Mouse (Mus musculus) stomach, embryonic 16.5 days (tissue): ENCODE measurements around the gene Oxct2b. TPM values are rescaled to one million over a fixed set of nuclear protein-coding genes. Genes with fewer than 3 reads are reported as not detected.
"Not testable (repeated sequence)": the region's sequence is repeated elsewhere in the genome, so short reads cannot be mapped to it uniquely, and the experiment has no call there.

Source experiments
- ATAC-seq: fragments of 200-750 bp; cut with Nextera tagmentation; 2 replicates; pipeline ENCODE4 v1.8.0; 2017; ENCODE audit warnings: moderate number of reproducible peaks, moderate TSS enrichment; ENCODE audit not compliant: insufficient read depth, low FRiP score
- H3K27ac ChIP-seq: fragments of 300-500 bp; sonication (generic); 2 replicates; pipeline ENCODE4 v1.5.1; 2014; ENCODE audit warnings: low read length
- H3K27me3 ChIP-seq: fragments of 300-500 bp; sonication (generic); 2 replicates; pipeline ENCODE4 v1.6.1; 2014; ENCODE audit warnings: low read length, control low read depth, mixed read lengths; ENCODE audit not compliant: control insufficient read depth, insufficient read depth
- H3K36me3 ChIP-seq: fragments of 300-500 bp; sonication (generic); 2 replicates; pipeline ENCODE4 v1.6.1; 2014; ENCODE audit warnings: low read length; ENCODE audit not compliant: control insufficient read depth, insufficient read depth
- H3K4me1 ChIP-seq: fragments of 300-500 bp; sonication (generic); 2 replicates; pipeline ENCODE4 v1.6.1; 2014; ENCODE audit warnings: low read length, control low read depth, mixed read lengths; ENCODE audit not compliant: control insufficient read depth, insufficient read depth
- H3K4me2 ChIP-seq: fragments of 300-500 bp; sonication (generic); 2 replicates; pipeline ENCODE4 v1.6.1; 2014; ENCODE audit warnings: low read depth, low read length, mixed read lengths
- H3K4me3 ChIP-seq: fragments of 300-500 bp; sonication (generic); replicated peaks from 2 replicates; pipeline ENCODE4 v1.5.1; 2014; ENCODE audit warnings: mild to moderate bottlenecking, low read length
- H3K9ac ChIP-seq: fragments of 300-500 bp; sonication (generic); 2 replicates; pipeline ENCODE4 v1.6.1; 2014; ENCODE audit warnings: low read length
- H3K9me3 ChIP-seq: fragments of 300-500 bp; sonication (generic); replicated peaks from 2 replicates; pipeline ENCODE4 v1.6.1; 2016; ENCODE audit warnings: low read length, control low read depth; ENCODE audit not compliant: control insufficient read depth
- WGBS: fragments of 180-500 bp; shearing (Covaris S2); extraction: QIAGEN DNeasy Blood & Tissue Kit; methylation state at CpG from one replicate; pipeline ENCODE4 v1.1.7; 2014; 5-methylcytosine and 5-hydroxymethylcytosine counted together
- polyA plus RNA-seq: library from polyadenylated mRNA; unstranded; fragments of >200 nt; fragmentation: Nextera tagmentation; extraction: Ambion mirVana; gene quantifications from 2 replicates; pipeline ENCODE4 v1.2.1, GENCODE M21; 2015

The Oxct2b gene
- polyA plus RNA-seq, 1 experiment from 2014 or later: not detected

GRCm38 (mm10) chr4:123161251-123161650, 45.2 kb downstream of the Oxct2b start:
- not testable (repeated sequence) for H3K4me1 ChIP-seq, H3K9me3 ChIP-seq, H3K4me2 ChIP-seq, ATAC-seq, H3K4me3 ChIP-seq, H3K9ac ChIP-seq, H3K36me3 ChIP-seq, H3K27ac ChIP-seq, H3K27me3 ChIP-seq
- 68% methylated on average over 3 of the region's 3 CpGs for WGBS

- peaks cover 7% of the 10 kb centered on the region; the same call in 1 of the 2 replicates for H3K4me1 ChIP-seq
- WGBS: 13% methylated on average over 15 of the region's 15 CpGs
- peak overlapping the region; percentile 39 for H3K4me2 ChIP-seq
- H3K27ac ChIP-seq: no peak overlapping the region
- no peaks in the 10 kb centered on the region for H3K27me3 ChIP-seq
- 0 out of 2 replicates have a peak, but pooled peaks cover 3% of the 10 kb centered on the region for H3K9me3 ChIP-seq
- no peaks in the 10 kb centered on the region for H3K36me3 ChIP-seq
- no peak for ATAC-seq
- 0 out of 2 replicates have a peak overlapping the region, but pooled peaks have one; percentile 10 for H3K4me3 ChIP-seq
- H3K9ac ChIP-seq: peak overlapping the region; percentile 39; the same call in 1 of the 2 replicates
These were observed 46.3 kb downstream of the Oxct2b start for GRCm38 (mm10) chr4:123162305-123162917.

DNA sequence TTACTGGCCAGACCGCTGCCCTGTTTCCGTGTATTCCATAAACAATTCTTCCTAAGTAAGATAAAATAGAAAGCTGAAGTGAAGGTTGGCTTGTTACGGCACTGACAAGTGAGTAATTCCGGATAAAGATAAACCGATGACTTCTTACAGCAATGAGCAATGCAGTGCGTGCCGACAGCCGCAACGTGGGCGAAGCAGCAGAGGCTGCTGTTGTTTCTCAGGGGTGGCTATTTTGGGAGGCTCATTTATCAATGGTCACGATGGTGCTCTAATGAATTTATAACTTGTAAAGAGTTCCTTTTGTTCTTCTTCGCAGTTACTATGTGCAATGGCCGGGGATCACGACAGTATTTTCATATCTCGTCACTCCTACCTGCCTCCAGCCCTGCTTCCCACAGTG, 48.1 kb downstream of the Oxct2b start:
- Histone ChIP-seq H3K4me2 (no peak overlapping the region), H3K9me3 (0 out of 2 replicates have a peak, but pooled peaks cover 3% of the 10 kb centered on the region), H3K4me3 (no peak overlapping the region), H3K9ac (no peak overlapping the region), H3K36me3 (no peaks in the 10 kb centered on the region), H3K27ac (no peak overlapping the region), H3K27me3 (no peaks in the 10 kb centered on the region), H3K4me1 (peaks cover 7% of the 10 kb centered on the region; the same call in 1 of the 2 replicates)
- ATAC-seq: no peak
- 57% methylated on average over 15 of the region's 15 CpGs for WGBS

Other genes starting within 250 kb of the Oxct2b start
- 75.1 and 99.6 TPM in 2 replicates for gene Cap1, start 230.2 kb upstream of the Oxct2b start, polyA plus RNA-seq
- 5.8 and 8.4 TPM in 2 replicates for gene Mfsd2a, start 155.1 kb upstream of the Oxct2b start, polyA plus RNA-seq
- gene Mycl, start 120.6 kb upstream of the Oxct2b start, polyA plus RNA-seq: 13.0 and 13.8 TPM in 2 replicates
- gene Trit1, start 99.7 kb upstream of the Oxct2b start, polyA plus RNA-seq: 20.1 and 21.2 TPM in 2 replicates
- 0.50 and 0.67 TPM in 2 replicates for gene Bmp8b, start 11.1 kb upstream of the Oxct2b start, polyA plus RNA-seq
- gene Ppie, start 23.7 kb downstream of the Oxct2b start, polyA plus RNA-seq: 79.4 and 85.4 TPM in 2 replicates
- 3.8 and 4.2 TPM in 2 replicates for gene Hpcal4, start 67.0 kb downstream of the Oxct2b start, polyA plus RNA-seq
- gene Nt5c1a, start 85.2 kb downstream of the Oxct2b start, polyA plus RNA-seq: not detected in 2 replicates
- 18.5 and 21.3 TPM in 2 replicates for gene Heyl, start 117.3 kb downstream of the Oxct2b start, polyA plus RNA-seq
- 31.2 and 42.5 TPM in 2 replicates for gene Pabpc4, start 146.1 kb downstream of the Oxct2b start, polyA plus RNA-seq
- gene Oxct2a, start 207.4 kb downstream of the Oxct2b start, polyA plus RNA-seq: not detected in 2 replicates
- 0.48 and 0.65 TPM in 2 replicates for gene Bmp8a, start 227.0 kb downstream of the Oxct2b start, polyA plus RNA-seq